Mouse (Mus musculus) ovary, postnatal 10 days (tissue): ENCODE results near the gene Sult2b1.
A peak's percentile ranks its signal among the peaks of the same experiment; 100 is the strongest.

ENCODE experiments used
- DNase-seq: peaks from one replicate; pipeline ENCODE4 v3.0.0; 2022; ENCODE audit warnings: low spot score

The Sult2b1 gene

GRCm38 (mm10) chr7:45784524-45785372, at the start of gene Sult2b1:
Gene Sult2b1, minus strand, starts transcription at chr7:45784669.
- no peak for DNase-seq

- no peak for DNase-seq
These were observed 49.5 kb upstream of the Sult2b1 start for GRCm38 (mm10) chr7:45833924-45834323.

GRCm38 (mm10) chr7:45833148-45833790, 48.8 kb upstream of the Sult2b1 start:
- no peak for DNase-seq

GRCm38 (mm10) chr7:45832428-45832827, 48.0 kb upstream of the Sult2b1 start:
- no peak for DNase-seq

- no peak for DNase-seq
These were observed 46.7 kb upstream of the Sult2b1 start for GRCm38 (mm10) chr7:45831128-45831525.

- peak; percentile 63 for DNase-seq
These were observed 46.1 kb upstream of the Sult2b1 start, which contains the start of gene Grwd1 for GRCm38 (mm10) chr7:45830427-45831127. Gene Grwd1, minus strand, starts transcription at chr7:45830944.

- DNase-seq: no peak
These were observed 42.2 kb upstream of the Sult2b1 start for GRCm38 (mm10) chr7:45826631-45827030.

GRCm38 (mm10) chr7:45824598-45824997, 40.1 kb upstream of the Sult2b1 start, which contains the start of gene Kcnj14:
Gene Kcnj14, minus strand, starts transcription at chr7:45824782.
- DNase-seq: no peak

- no peak for DNase-seq
These were observed 36.4 kb upstream of the Sult2b1 start for GRCm38 (mm10) chr7:45820913-45821312.

- no peak for DNase-seq
These were observed 35.4 kb upstream of the Sult2b1 start for GRCm38 (mm10) chr7:45819843-45820242.

GRCm38 (mm10) chr7:45815984-45816351, 31.5 kb upstream of the Sult2b1 start:
- DNase-seq: no peak

GRCm38 (mm10) chr7:45815323-45815983, 31.0 kb upstream of the Sult2b1 start:
- no peak for DNase-seq

GRCm38 (mm10) chr7:45814841-45815240, 30.4 kb upstream of the Sult2b1 start:
- no peak for DNase-seq

GRCm38 (mm10) chr7:45813787-45814779, 29.6 kb upstream of the Sult2b1 start, which contains the start of gene Cyth2:
Gene Cyth2, minus strand, starts transcription at chr7:45814581.
- peak; percentile 96 for DNase-seq

- no peak for DNase-seq
These were observed 28.5 kb upstream of the Sult2b1 start for GRCm38 (mm10) chr7:45812921-45813320.

- DNase-seq: no peak
These were observed 25.0 kb upstream of the Sult2b1 start for GRCm38 (mm10) chr7:45809276-45810075.

GRCm38 (mm10) chr7:45808471-45808870, 24.0 kb upstream of the Sult2b1 start:
- DNase-seq: no peak

GRCm38 (mm10) chr7:45805941-45806340, 21.5 kb upstream of the Sult2b1 start:
- DNase-seq: no peak

- no peak for DNase-seq
These were observed 18.1 kb upstream of the Sult2b1 start for GRCm38 (mm10) chr7:45802551-45802950.

- peak; percentile 82 for DNase-seq
These were observed 16.9 kb upstream of the Sult2b1 start for GRCm38 (mm10) chr7:45801348-45801747.
